Comparison of ENCODE assay signal across 28 mouse cellular contexts in the genomic region with DNA sequence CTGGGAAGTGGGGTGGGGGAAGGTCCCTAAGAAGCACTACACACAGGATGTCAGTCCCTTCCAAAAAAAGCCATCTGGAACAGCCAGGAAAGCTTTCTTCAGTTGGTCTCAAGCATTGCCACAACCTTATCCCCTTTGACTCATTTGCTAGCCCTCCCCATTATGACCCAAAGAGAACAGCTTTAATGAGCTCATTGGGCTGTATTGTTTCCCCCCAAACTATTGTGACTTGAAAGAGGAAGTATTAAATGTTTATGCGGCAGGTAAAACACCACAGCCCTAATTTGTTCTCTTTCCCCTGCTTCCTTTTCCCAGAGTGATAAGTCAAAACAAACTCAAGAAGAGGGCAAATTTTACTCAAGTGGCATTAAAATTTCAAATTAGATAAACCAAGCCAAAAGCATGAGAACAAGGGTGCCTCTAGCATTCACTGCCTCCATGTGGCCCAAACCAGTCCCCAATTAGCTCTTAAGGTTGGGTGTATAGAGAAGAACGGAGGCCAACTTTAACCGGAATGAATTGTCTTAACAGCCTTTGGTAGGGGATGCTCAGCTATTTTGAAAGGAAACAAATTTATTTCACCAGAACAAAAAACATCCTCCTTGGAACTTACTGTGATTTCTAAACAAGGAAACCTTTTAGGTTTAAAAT.
DNase-seq lines count a peak whose midpoint lies in the region; ATAC-seq and TF ChIP-seq lines count a peak whose summit lies in the region.
"Had no signal": no experiment of that assay in that cellular context is flagged by ENCODE, and none has a peak within 500 bp of the region (broad histone marks: within the 10 kb centered on the region; RNA-seq: fewer than 3 reads in every experiment).

No protein-coding gene starts in this region.

- no peaks in the 10 kb centered on the region for H3K9me3 ChIP-seq in forebrain, embryonic 13.5 days (replicated peaks)
- peaks cover 9% of the 10 kb centered on the region for H3K9me3 ChIP-seq in forebrain, embryonic 10.5 days
- H3K9me3 ChIP-seq: embryonic facial prominence, embryonic 10.5 days; G1E; heart, embryonic 10.5 days; limb, embryonic 15.5 days; midbrain, embryonic 12.5 days; stomach, embryonic 15.5 days had no signal

- no peak overlapping the region for H3K27ac ChIP-seq in forebrain, embryonic 13.5 days
- no peak overlapping the region for H3K27ac ChIP-seq in forebrain, embryonic 10.5 days
- peak overlapping the region; percentile 50 for H3K27ac ChIP-seq in bone marrow macrophage, adult 2 months (ENCODE audit: insufficient read depth, low read depth, low read length)
- H3K27ac ChIP-seq: embryonic facial prominence, embryonic 10.5 days; heart, embryonic 10.5 days; hindbrain, postnatal 0 days; layer of hippocampus, adult 2 months; limb, embryonic 15.5 days; liver, embryonic 14.5 days; midbrain, embryonic 12.5 days; stomach, embryonic 15.5 days had no signal

- H3K27me3 ChIP-seq in forebrain, embryonic 13.5 days: peaks cover 66% of the 10 kb centered on the region
- peaks cover 97% of the 10 kb centered on the region for H3K27me3 ChIP-seq in forebrain, embryonic 10.5 days (ENCODE audit: poor library complexity, severe bottlenecking)
- H3K27me3 ChIP-seq: limb, embryonic 15.5 days; stomach, embryonic 15.5 days had no signal

- TF ChIP-seq CTCF in bone marrow macrophage, adult 2 months (IDR thresholded peaks at IDR 0.05; ENCODE audit: low read depth, low read length): no peak

- peaks cover 40% of the 10 kb centered on the region for H3K4me1 ChIP-seq in forebrain, embryonic 13.5 days
- peaks cover 60% of the 10 kb centered on the region for H3K4me1 ChIP-seq in forebrain, embryonic 10.5 days
- H3K4me1 ChIP-seq in bone marrow macrophage, adult 2 months (ENCODE audit: control insufficient read depth, insufficient read depth, low read length): peaks cover 14% of the 10 kb centered on the region
- H3K4me1 ChIP-seq: heart, embryonic 10.5 days; limb, embryonic 15.5 days; stomach, embryonic 15.5 days had no signal

- 18% methylated on average over 3 of the region's 3 CpGs for WGBS in forebrain, embryonic 13.5 days
- WGBS in forebrain, embryonic 10.5 days: 32% methylated on average over 3 of the region's 3 CpGs

- intact Hi-C loops in left cerebral cortex, postnatal 14 days (cut with DNase I): no loop called here

- no peak for TF ChIP-seq POLR2A in bone marrow macrophage, adult 2 months (IDR thresholded peaks at IDR 0.05; ENCODE audit: borderline replicate concordance, low read depth, low read length)

- DNase-seq in forebrain, embryonic 10.5 days (ENCODE audit: extremely low spot score, low spot score): no peak
- peak; percentile 0 for DNase-seq in 416B (ENCODE audit: low read depth)
- no peak for DNase-seq in left cerebral cortex, postnatal 14 days (ENCODE audit: low spot score in 2 of 2)
- no peak for DNase-seq in embryo, embryonic 9.5 days (ENCODE audit: extremely low spot score)
- DNase-seq in spleen, adult 18-20 months: no peak
- DNase-seq: adrenal gland, adult 8-10 months; cerebellum, adult 2 months; heart, postnatal 4 days; kidney, adult 9 months; kidney, postnatal 25 days; layer of hippocampus, postnatal 36 days; left cerebral cortex, postnatal 4 days; lung, embryonic 14.5 days; thymus, postnatal 25 days had no signal

- H3K4me2 ChIP-seq in forebrain, embryonic 13.5 days: no peak overlapping the region
- H3K4me2 ChIP-seq: limb, embryonic 15.5 days; lung, embryonic 14.5 days; midbrain, embryonic 12.5 days; stomach, embryonic 15.5 days had no signal

- no peak overlapping the region for H3K4me3 ChIP-seq in forebrain, embryonic 13.5 days
- H3K4me3 ChIP-seq in forebrain, embryonic 10.5 days: no peak overlapping the region
- H3K4me3 ChIP-seq in bone marrow macrophage, adult 2 months (ENCODE audit: insufficient read depth, low read length): no peak overlapping the region
- H3K4me3 ChIP-seq: embryonic facial prominence, embryonic 10.5 days; heart, embryonic 10.5 days; layer of hippocampus, adult 2 months; limb, embryonic 15.5 days; midbrain, embryonic 12.5 days; stomach, embryonic 15.5 days had no signal

- ATAC-seq in forebrain, embryonic 13.5 days: peak; percentile 46; the same call in 1 of the 2 replicates
- peak; percentile 50 to 63; a peak in 3 of 4 replicates for ATAC-seq in hematopoietic stem cell, adult 5-6 weeks (replicated peaks in 1 of 2; ENCODE audit: insufficient read depth in 1 of 2, low FRiP score in 2 of 2, low TSS enrichment in 1 of 2, low read depth in 1 of 2, poor library complexity in 2 of 2, severe bottlenecking in 2 of 2)
- ATAC-seq: activated CD4-positive, CD25-positive, alpha-beta regulatory T cell, adult 4 months; hindbrain, postnatal 0 days; intestine, embryonic 16.5 days had no signal

- no peak overlapping the region for H3K9ac ChIP-seq in forebrain, embryonic 13.5 days
- H3K9ac ChIP-seq: limb, embryonic 15.5 days; liver, embryonic 14.5 days; lung, embryonic 14.5 days; midbrain, embryonic 12.5 days; stomach, embryonic 15.5 days had no signal

- no peaks in the 10 kb centered on the region for H3K36me3 ChIP-seq in forebrain, embryonic 13.5 days (ENCODE audit: poor library complexity, severe bottlenecking)
- H3K36me3 ChIP-seq in forebrain, embryonic 10.5 days (replicated peaks): no peaks in the 10 kb centered on the region
- H3K36me3 ChIP-seq: embryonic facial prominence, embryonic 10.5 days; G1E; heart, embryonic 10.5 days; limb, embryonic 15.5 days; midbrain, embryonic 12.5 days; stomach, embryonic 15.5 days had no signal
